1 mouse cellular context compared by ENCODE assay signal in genomic region chr14:20345885-20346284, GRCm38 (mm10).
TF ChIP-seq lines count a peak whose summit lies in the region.

No protein-coding gene starts in this region.

TF ChIP-seq in CH12.LX, 34 proteins besides CTCF, POLR2A, EP300 and RAD21 (continued from another document):
- TF ChIP-seq UBTF (IDR thresholded peaks at IDR 0.05; ENCODE audit: low read depth, low read length) (no peak), MAX (IDR thresholded peaks at IDR 0.05; ENCODE audit: low read length) (no peak), ETS1 (conservative IDR thresholded peaks at IDR 0.05; ENCODE audit: low read depth, low read length) (no peak), SMC3 (IDR thresholded peaks at IDR 0.05; ENCODE audit: low read depth, low read length) (no peak), GABPA (IDR thresholded peaks at IDR 0.05; ENCODE audit: insufficient replicate concordance, low read depth, low read length) (no peak)
